Mouse (Mus musculus) olfactory bulb, adult 2 months (tissue): ENCODE data around the gene Mlf1. TPM values are rescaled to one million over a fixed set of nuclear protein-coding genes. Genes with fewer than 3 reads are reported as not detected.
A peak's percentile ranks its signal among the peaks of the same experiment; 100 is the strongest.

Experiments used
- H3K27ac ChIP-seq: fragments of 200-500 bp; 2 replicates; pipeline ENCODE4 v1.5.1; 2012; ENCODE audit warnings: low read depth, low read length; ENCODE audit not compliant: insufficient read depth
- H3K4me1 ChIP-seq: fragments of 200-500 bp; 2 replicates; pipeline ENCODE4 v1.6.1; 2012; ENCODE audit warnings: low read length; ENCODE audit not compliant: control insufficient read depth, insufficient read depth
- H3K4me3 ChIP-seq: fragments of 200-500 bp; 2 replicates; pipeline ENCODE4 v1.5.1; 2012; ENCODE audit warnings: mild to moderate bottlenecking, low read depth, low read length, moderate library complexity; ENCODE audit not compliant: insufficient read depth
- CTCF ChIP-seq: fragments of 200-500 bp; IDR thresholded peaks from 2 replicates; pipeline ENCODE4 v1.5.1; 2012; ENCODE audit warnings: low read depth, mild to moderate bottlenecking, low read length, moderate library complexity; ENCODE audit not compliant: insufficient read depth
- POLR2A ChIP-seq: fragments of 200-500 bp; IDR thresholded peaks from 2 replicates; pipeline ENCODE4 v1.6.1; 2012; ENCODE audit warnings: mild to moderate bottlenecking, low read depth, low read length, moderate library complexity; ENCODE audit not compliant: insufficient read depth
- WGBS: fragments of 180-500 bp; shearing (Covaris S2); methylation state at CpG from one replicate; pipeline ENCODE4 v1.1.7; 2018; 5-methylcytosine and 5-hydroxymethylcytosine counted together
- polyA plus RNA-seq: library from polyadenylated mRNA; stranded (reverse); fragments of >200 nt; gene quantifications from 2 replicates; pipeline ENCODE4 v1.2.4, GENCODE M21; 2012; ENCODE audit warnings: low replicate concordance; ENCODE audit not compliant: missing spikeins, insufficient read depth, insufficient read length

The Mlf1 gene
- polyA plus RNA-seq, 1 experiment: not detected

DNA sequence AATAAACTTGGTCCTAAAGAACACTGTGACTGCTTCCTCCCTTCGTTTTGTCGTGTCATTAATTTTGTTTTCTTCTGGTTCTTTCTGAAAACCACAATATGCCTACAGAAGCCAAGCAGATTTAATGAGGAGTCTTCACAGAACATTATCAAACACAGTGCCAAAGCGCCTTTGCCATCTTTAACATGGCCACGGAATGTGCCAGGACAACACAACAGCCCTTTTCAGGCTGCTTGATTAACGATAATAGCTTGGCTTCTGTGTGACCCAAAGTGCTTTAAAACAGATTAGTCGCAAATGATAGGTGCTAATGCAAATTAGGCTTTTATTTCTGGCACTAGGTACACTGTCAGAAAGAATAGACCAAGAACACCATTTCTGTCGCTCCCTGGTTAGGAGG, 15.5 kb upstream of the Mlf1 start:
- no peak for TF ChIP-seq POLR2A
- no peak for TF ChIP-seq CTCF
- no peak overlapping the region for H3K27ac ChIP-seq
- no peak overlapping the region for H3K4me3 ChIP-seq
- 31% methylated on average over 7 of the region's 7 CpGs for WGBS
- H3K4me1 ChIP-seq: no peaks in the 10 kb centered on the region

- 76% methylated on average over 4 of the region's 4 CpGs for WGBS
- no peak overlapping the region for H3K27ac ChIP-seq
- no peak overlapping the region for H3K4me3 ChIP-seq
- no peaks in the 10 kb centered on the region for H3K4me1 ChIP-seq
- TF ChIP-seq CTCF (no peak), POLR2A (no peak)
Observed at GRCm38 (mm10) chr3:67366087-67366892, 7.6 kb upstream of the Mlf1 start.

- H3K4me3 ChIP-seq: no peak overlapping the region
- TF ChIP-seq CTCF (no peak), POLR2A (no peak)
- 82% methylated on average over 6 of the region's 6 CpGs for WGBS
- H3K4me1 ChIP-seq: no peaks in the 10 kb centered on the region
- H3K27ac ChIP-seq: no peak overlapping the region
Observed at GRCm38 (mm10) chr3:67367481-67367880, 6.4 kb upstream of the Mlf1 start.

DNA sequence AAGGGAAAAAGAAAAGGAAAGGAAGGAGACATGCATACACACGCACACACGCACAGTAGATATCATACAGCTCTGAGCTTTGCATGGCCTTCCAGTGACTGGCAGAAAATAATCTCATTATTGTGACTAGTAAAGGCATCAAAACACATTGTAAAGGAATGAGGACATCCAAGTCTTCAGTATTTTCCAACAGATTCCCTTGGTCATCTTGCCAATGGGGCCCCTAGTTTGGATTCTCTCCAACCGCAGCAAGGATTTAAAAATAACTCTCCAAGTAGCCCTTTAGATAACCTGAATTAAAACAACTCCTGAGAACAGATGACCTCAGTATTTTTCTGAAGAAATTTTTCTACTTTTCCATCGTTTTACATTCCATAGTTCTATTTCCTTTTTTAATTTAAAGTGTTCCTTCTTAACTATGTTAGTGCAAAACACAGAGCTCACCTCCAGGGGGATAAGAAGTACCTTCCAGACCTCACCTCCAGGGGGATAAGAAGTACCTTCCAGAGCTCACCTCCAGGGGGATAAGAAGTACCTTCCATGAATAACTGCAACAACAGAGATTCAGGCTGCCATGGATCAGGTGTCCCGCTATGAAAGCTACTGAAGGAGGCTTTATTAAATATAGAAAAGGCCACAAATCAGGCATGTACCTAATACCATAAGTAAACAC, 4.4 kb upstream of the Mlf1 start:
- H3K4me1 ChIP-seq: peaks cover 4% of the 10 kb centered on the region; the same call in 1 of the 2 replicates
- H3K27ac ChIP-seq: no peak overlapping the region
- 80% methylated on average over 5 of the region's 5 CpGs for WGBS
- no peak overlapping the region for H3K4me3 ChIP-seq
- no peak for TF ChIP-seq CTCF
- TF ChIP-seq POLR2A: no peak

GRCm38 (mm10) chr3:67372194-67372593, 1.7 kb upstream of the Mlf1 start:
- 77% methylated on average over 4 of the region's 4 CpGs for WGBS
- no peak for TF ChIP-seq CTCF
- TF ChIP-seq POLR2A: no peak
- peaks cover 5% of the 10 kb centered on the region; the same call in 1 of the 2 replicates for H3K4me1 ChIP-seq
- H3K4me3 ChIP-seq: no peak overlapping the region
- no peak overlapping the region for H3K27ac ChIP-seq

DNA sequence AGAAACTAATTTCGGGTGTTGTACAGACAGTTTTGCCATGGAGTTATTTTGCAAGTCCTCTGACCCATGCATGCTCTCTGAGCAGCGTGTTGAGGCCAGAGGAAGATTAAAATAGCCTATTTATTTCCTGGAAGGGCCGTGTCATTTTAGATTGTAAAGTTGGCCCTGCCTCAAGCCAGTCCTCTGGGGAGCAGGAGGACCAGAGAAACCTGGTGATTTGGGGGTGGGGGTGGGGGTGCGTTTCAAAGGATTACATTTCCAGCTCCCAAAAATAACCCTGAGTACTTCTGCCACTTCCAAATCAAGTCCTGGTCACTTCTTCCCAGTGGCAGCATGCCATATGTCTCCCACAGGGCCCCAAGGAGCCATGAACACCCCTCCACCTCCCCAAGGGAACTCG, 1.1 kb upstream of the Mlf1 start:
- peaks cover 5% of the 10 kb centered on the region; the same call in 1 of the 2 replicates for H3K4me1 ChIP-seq
- H3K27ac ChIP-seq: no peak overlapping the region
- 48% methylated on average over 5 of the region's 5 CpGs for WGBS
- TF ChIP-seq POLR2A (no peak), CTCF (no peak)
- no peak overlapping the region for H3K4me3 ChIP-seq

DNA sequence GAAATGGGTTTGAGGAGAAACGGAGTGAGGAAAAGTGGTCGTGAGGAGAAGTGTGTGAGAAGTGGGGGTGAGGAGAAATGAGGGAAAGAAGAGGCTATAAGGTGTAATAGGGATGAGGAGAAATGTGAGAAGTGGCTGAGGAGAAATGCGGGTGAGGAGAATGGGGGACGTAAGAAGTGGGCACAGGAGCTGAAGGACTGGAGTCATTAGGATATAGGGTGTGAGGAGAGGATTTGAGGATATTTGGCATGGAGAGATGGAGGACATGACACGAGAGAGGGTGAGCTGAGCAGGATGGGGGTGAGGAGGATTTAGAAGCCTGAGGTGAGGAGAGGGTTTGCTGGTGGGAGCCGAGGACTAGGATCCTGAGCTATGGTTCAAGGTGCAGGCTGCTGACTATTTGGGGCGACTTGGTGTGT, 472 bp downstream of the Mlf1 start:
- Histone ChIP-seq H3K27ac (no peak overlapping the region), H3K4me3 (peak overlapping the region; percentile 64), H3K4me1 (peaks cover 5% of the 10 kb centered on the region; the same call in 1 of the 2 replicates)
- no peak for TF ChIP-seq POLR2A
- no peak for TF ChIP-seq CTCF
- 35% methylated on average over 7 of the region's 7 CpGs for WGBS

DNA sequence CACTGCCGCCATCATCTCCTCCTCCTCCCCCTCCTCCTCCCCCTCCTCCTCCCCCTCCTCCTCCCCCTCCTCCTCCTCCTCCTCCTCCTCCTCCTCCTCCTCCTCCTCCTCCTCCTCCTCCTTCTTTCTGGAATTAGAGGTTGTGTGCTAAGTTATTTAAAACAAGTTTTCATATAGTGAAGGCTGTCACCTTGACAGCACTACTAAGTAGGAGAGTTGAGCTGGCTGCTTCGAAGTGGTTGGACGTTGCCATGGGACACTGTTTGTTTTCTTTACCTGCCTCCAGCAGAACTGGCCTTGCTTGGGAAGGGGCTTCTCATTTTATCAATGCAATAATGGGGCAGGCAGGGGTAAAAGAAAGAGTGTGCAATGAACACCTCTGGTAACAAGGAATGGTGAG, 1.2 kb downstream of the Mlf1 start, which contains the start of gene Gm17402:
Gm17402 (minus strand) TSS at position 101 of the 400 bp plus-strand sequence.
- Histone ChIP-seq H3K27ac (no peak within 1 kb of the TSS), H3K4me1 (peaks cover 5% of the 10 kb centered on the region; the same call in 1 of the 2 replicates), H3K4me3 (peak within 1 kb of the TSS; percentile 64)
- WGBS: 41% methylated on average over 3 of the region's 3 CpGs
- TF ChIP-seq POLR2A: no peak
- TF ChIP-seq CTCF: no peak

- no peak overlapping the region for H3K4me3 ChIP-seq
- TF ChIP-seq POLR2A: no peak
- TF ChIP-seq CTCF: no peak
- H3K27ac ChIP-seq: no peak overlapping the region
- H3K4me1 ChIP-seq: peaks cover 5% of the 10 kb centered on the region; the same call in 1 of the 2 replicates
Observed at GRCm38 (mm10) chr3:67378215-67378614, 4.3 kb downstream of the Mlf1 start.
